Mouse (Mus musculus) heart, postnatal 0 days (tissue): ENCODE data around the gene Khnyn. TPM values are rescaled to one million over a fixed set of nuclear protein-coding genes. Genes with fewer than 3 reads are reported as not detected.

Source experiments
- ATAC-seq: fragments of 200-750 bp; cut with Nextera tagmentation; 2 replicates; pipeline ENCODE4 v1.8.0; 2017; ENCODE audit warnings: low read depth, moderate number of reproducible peaks, moderate library complexity; ENCODE audit not compliant: insufficient read depth
- DNase-seq: peaks from one replicate; pipeline ENCODE4 v3.0.0-alpha.2; 2016; ENCODE audit warnings: low spot score
- H3K27ac ChIP-seq: fragments of 300-500 bp; sonication (generic); 2 replicates; pipeline ENCODE4 v1.5.1; 2014; ENCODE audit warnings: low read depth, mild to moderate bottlenecking
- H3K27me3 ChIP-seq: fragments of 300-500 bp; sonication (generic); 2 replicates; pipeline ENCODE4 v1.6.1; 2014; ENCODE audit warnings: low read length, mixed read lengths; ENCODE audit not compliant: control insufficient read depth, insufficient read depth
- H3K36me3 ChIP-seq: fragments of 300-500 bp; sonication (generic); replicated peaks from 2 replicates; pipeline ENCODE4 v1.6.1; 2014; ENCODE audit warnings: low read length, mixed read lengths; ENCODE audit not compliant: control insufficient read depth, insufficient read depth
- H3K4me1 ChIP-seq: fragments of 300-500 bp; sonication (generic); 2 replicates; pipeline ENCODE4 v1.6.1; 2014; ENCODE audit warnings: antibody characterized with exemption; ENCODE audit not compliant: control insufficient read depth, insufficient read depth
- H3K4me2 ChIP-seq: fragments of 300-500 bp; sonication (generic); 2 replicates; pipeline ENCODE4 v1.6.1; 2014; ENCODE audit warnings: low read depth, mild to moderate bottlenecking, low read length, moderate library complexity
- H3K4me3 ChIP-seq: fragments of 300-500 bp; sonication (generic); 2 replicates; pipeline ENCODE4 v1.5.1; 2014; ENCODE audit warnings: low read depth, low read length
- H3K9ac ChIP-seq: fragments of 300-500 bp; sonication (generic); replicated peaks from 2 replicates; pipeline ENCODE4 v1.6.1; 2014; ENCODE audit warnings: low read depth, low read length, mixed read lengths
- H3K9me3 ChIP-seq: fragments of 300-500 bp; sonication (generic); replicated peaks from 2 replicates; pipeline ENCODE4 v1.6.1; 2016; ENCODE audit warnings: low read length; ENCODE audit not compliant: control insufficient read depth
- CTCF ChIP-seq: IDR thresholded peaks from 2 replicates; pipeline ENCODE4 v1.5.1; 2016; ENCODE audit warnings: antibody characterized with exemption, control low read depth, low read depth
- EP300 ChIP-seq: IDR thresholded peaks from 2 replicates; pipeline ENCODE4 v1.6.1; 2016; ENCODE audit warnings: antibody characterized with exemption, low read depth
- WGBS: fragments of 180-500 bp; shearing (Covaris S2); extraction: QIAGEN DNeasy Blood & Tissue Kit; methylation state at CpG from one replicate; pipeline ENCODE4 v1.1.7; 2014; 5-methylcytosine and 5-hydroxymethylcytosine counted together
- polyA plus RNA-seq: library from polyadenylated mRNA; unstranded; fragments of >200 nt; fragmentation: Nextera tagmentation; extraction: Ambion mirVana; gene quantifications from 2 replicates; pipeline ENCODE4 v1.2.1, GENCODE M21; 2015
- total RNA-seq: library from RNA; depleted of rRNA; stranded (reverse); fragments of >200 nt; gene quantifications from 2 replicates; pipeline ENCODE4 v1.2.3, GENCODE M21; 2014; ENCODE audit warnings: low replicate concordance

Gene Khnyn
- total and polyA plus RNA-seq, 2 experiments from 2014 or later, result 5.0 to 19.5 TPM

- DNase-seq (no peak), ATAC-seq (no peak)
- H3K4me2 ChIP-seq, result no peak overlapping the region
- H3K9me3 ChIP-seq, result no peaks in the 10 kb centered on the region
- no peak overlapping the region for H3K27ac ChIP-seq
- H3K27me3 ChIP-seq, result no peaks in the 10 kb centered on the region
- WGBS, result 83% methylated on average over 4 of the region's 4 CpGs
- H3K4me1 ChIP-seq, result no peaks in the 10 kb centered on the region
- no peak overlapping the region for H3K9ac ChIP-seq
- no peaks in the 10 kb centered on the region for H3K36me3 ChIP-seq
- H3K4me3 ChIP-seq, result no peak overlapping the region
- TF ChIP-seq EP300, result no peak
- TF ChIP-seq CTCF, result no peak
These were observed 42.1 kb downstream of the Khnyn start for GRCm38 (mm10) chr14:55926847-55927246.

DNA sequence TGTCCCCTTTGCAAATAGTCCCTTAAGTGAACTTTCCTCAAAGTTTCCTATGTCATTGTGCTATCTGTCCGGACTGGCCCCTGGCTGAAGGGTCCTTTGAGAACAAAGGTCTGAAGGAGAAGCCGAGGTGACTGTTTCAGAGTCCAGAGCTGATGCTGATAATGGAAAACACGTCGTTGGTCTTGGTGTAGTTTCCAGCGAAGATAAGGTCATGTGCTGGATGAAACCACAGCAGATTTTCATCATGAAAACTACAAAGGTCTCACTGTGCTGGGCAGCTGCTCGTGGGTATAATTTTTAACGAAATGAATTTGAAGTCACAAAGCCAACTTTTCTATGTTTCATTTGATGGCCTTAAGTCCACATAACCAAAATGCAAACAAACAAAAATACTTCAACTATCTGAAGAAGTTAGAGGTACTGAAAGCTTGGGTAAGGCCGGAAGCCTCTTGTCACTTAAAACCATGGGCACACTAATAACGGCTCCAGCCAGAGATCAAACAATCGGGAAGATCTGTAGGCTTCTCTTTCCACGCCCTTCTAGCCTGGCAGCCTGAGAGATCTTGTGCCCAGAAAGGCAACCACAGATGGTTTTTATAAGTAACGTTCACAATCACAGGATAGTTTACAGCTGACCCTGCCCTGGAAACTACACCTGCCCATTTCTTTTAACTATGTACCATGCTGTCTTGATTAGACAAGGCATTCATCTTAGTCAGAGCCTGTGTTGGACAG is 44.7 kb downstream of the Khnyn start:
- Histone ChIP-seq H3K9ac (no peak overlapping the region), H3K27me3 (no peaks in the 10 kb centered on the region), H3K4me2 (no peak overlapping the region), H3K36me3 (no peaks in the 10 kb centered on the region), H3K4me1 (no peaks in the 10 kb centered on the region), H3K9me3 (no peaks in the 10 kb centered on the region), H3K4me3 (no peak overlapping the region), H3K27ac (no peak overlapping the region)
- DNase-seq, result no peak
- no peak for ATAC-seq
- TF ChIP-seq CTCF (no peak), EP300 (no peak)
- WGBS, result 52% methylated on average over 12 of the region's 12 CpGs

DNA sequence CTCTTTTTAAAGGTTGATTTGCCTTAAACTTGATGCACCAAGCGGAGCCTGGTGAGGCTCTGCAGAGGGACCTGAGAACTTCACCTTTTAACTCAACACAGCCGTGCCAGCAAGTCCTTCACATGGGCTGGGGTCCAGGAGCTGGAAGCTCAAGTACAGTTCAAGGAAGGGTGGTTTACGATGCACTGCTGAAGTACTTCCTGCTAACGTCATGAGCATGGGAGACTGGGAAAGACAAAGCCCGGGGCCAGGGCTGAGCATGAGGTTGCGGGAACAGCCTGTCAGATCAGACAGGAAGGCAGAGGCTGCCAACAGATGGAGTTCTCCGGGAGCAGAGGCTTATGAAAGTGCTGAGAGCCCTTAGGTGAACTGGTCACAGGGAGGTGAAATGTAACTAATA is 48.8 kb downstream of the Khnyn start:
- H3K27ac ChIP-seq, result no peak overlapping the region
- H3K4me2 ChIP-seq, result 0 out of 2 replicates have a peak overlapping the region, but pooled peaks have one; percentile 2
- no peak overlapping the region for H3K9ac ChIP-seq
- no peaks in the 10 kb centered on the region for H3K36me3 ChIP-seq
- ATAC-seq (peak; percentile 89), DNase-seq (peak; percentile 84)
- WGBS, result 16% methylated on average over 7 of the region's 7 CpGs
- H3K4me3 ChIP-seq, result no peak overlapping the region
- no peaks in the 10 kb centered on the region for H3K27me3 ChIP-seq
- TF ChIP-seq CTCF, result no peak
- TF ChIP-seq EP300, result no peak
- H3K9me3 ChIP-seq, result no peaks in the 10 kb centered on the region
- no peaks in the 10 kb centered on the region for H3K4me1 ChIP-seq

DNA sequence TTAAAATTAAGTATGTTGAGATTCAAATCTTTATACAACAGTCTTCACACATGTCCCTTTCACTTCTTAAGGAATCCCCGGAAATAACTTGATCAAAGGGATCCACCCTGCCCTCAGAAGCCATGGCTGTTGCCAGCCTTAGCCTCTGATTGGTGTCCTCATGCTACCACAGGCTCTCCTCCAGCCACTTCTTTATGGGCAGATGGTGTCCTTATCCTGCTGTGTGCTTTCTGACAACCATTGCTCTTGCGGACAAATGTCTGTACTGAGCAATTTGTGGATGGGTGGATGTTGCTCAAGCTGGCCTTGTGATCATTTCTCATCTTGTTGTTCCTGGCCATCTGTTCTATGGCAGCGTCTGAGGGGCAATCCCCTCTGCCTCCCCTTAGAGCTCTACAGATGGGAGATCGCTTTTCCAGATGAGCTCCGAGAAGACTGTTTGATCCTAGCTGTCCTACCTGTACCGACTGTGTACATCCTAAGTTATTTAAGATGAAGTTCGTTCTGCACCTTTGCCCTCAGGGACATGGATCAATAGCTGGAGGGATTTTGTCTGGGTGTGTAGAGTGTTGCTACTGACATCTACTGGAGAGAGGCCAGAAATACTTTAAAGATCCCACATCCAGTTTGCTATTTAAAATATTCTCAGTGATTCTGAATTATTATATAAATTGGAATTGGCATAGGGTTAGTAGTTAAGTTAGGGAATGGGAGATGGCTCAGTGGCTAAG is 55.5 kb downstream of the Khnyn start:
- no peaks in the 10 kb centered on the region for H3K27me3 ChIP-seq
- DNase-seq, result no peak
- ATAC-seq, result no peak
- WGBS, result 44% methylated on average over 7 of the region's 7 CpGs
- no peaks in the 10 kb centered on the region for H3K4me1 ChIP-seq
- H3K36me3 ChIP-seq, result no peaks in the 10 kb centered on the region
- H3K27ac ChIP-seq, result no peak overlapping the region
- no peak overlapping the region for H3K4me2 ChIP-seq
- TF ChIP-seq CTCF (no peak), EP300 (no peak)
- no peak overlapping the region for H3K4me3 ChIP-seq
- H3K9me3 ChIP-seq, result no peaks in the 10 kb centered on the region
- H3K9ac ChIP-seq, result no peak overlapping the region

- Histone ChIP-seq H3K4me3 (no peak overlapping the region), H3K27ac (no peak overlapping the region), H3K9me3 (no peaks in the 10 kb centered on the region), H3K9ac (no peak overlapping the region), H3K36me3 (no peaks in the 10 kb centered on the region), H3K4me1 (peaks cover 9% of the 10 kb centered on the region), H3K27me3 (no peaks in the 10 kb centered on the region), H3K4me2 (no peak overlapping the region)
- TF ChIP-seq CTCF, result no peak
- no peak for TF ChIP-seq EP300
- WGBS, result 36% methylated on average over 11 of the region's 11 CpGs
- DNase-seq (no peak), ATAC-seq (no peak)
These were observed 58.9 kb downstream of the Khnyn start for GRCm38 (mm10) chr14:55943601-55944000.
